Mouse (Mus musculus) hindbrain, embryonic 16.5 days (tissue): Measurements from ENCODE around the gene D430041D05Rik. TPM values are rescaled to one million over a fixed set of nuclear protein-coding genes. Genes with fewer than 3 reads are reported as not detected.
A peak's percentile ranks its signal among the peaks of the same experiment; 100 is the strongest.
"Not testable (repeated sequence)": the region's sequence is repeated elsewhere in the genome, so short reads cannot be mapped to it uniquely, and the experiment has no call there.

Experiments used
- ATAC-seq: fragments of 200-750 bp; cut with Nextera tagmentation; 2 replicates; pipeline ENCODE4 v1.8.0; 2017; ENCODE audit warnings: moderate TSS enrichment, moderate library complexity
- H3K27ac ChIP-seq: fragments of 300-500 bp; sonication (generic); 2 replicates; pipeline ENCODE4 v1.5.1; 2014; ENCODE audit warnings: low read depth, mild to moderate bottlenecking, control low read depth, low read length, moderate library complexity
- H3K27me3 ChIP-seq: fragments of 300-500 bp; sonication (generic); replicated peaks from 2 replicates; pipeline ENCODE4 v1.6.1; 2014; ENCODE audit warnings: low read length; ENCODE audit not compliant: control insufficient read depth, insufficient read depth
- H3K36me3 ChIP-seq: fragments of 300-500 bp; sonication (generic); 2 replicates; pipeline ENCODE4 v1.6.1; 2014; ENCODE audit warnings: mild to moderate bottlenecking, low read length, moderate library complexity, mixed read lengths; ENCODE audit not compliant: control insufficient read depth, insufficient read depth
- H3K4me1 ChIP-seq: fragments of 300-500 bp; sonication (generic); 2 replicates; pipeline ENCODE4 v1.6.1; 2014; ENCODE audit warnings: low read depth, low read length; ENCODE audit not compliant: control insufficient read depth, insufficient read depth
- H3K4me2 ChIP-seq: fragments of 300-500 bp; sonication (generic); 2 replicates; pipeline ENCODE4 v1.6.1; 2014; ENCODE audit warnings: mild to moderate bottlenecking, low read length, control low read depth, moderate library complexity
- H3K4me3 ChIP-seq: fragments of 300-500 bp; sonication (generic); 2 replicates; pipeline ENCODE4 v1.5.1; 2014; ENCODE audit warnings: mild to moderate bottlenecking, low read length, control low read depth, moderate library complexity
- H3K9ac ChIP-seq: fragments of 300-500 bp; sonication (generic); 2 replicates; pipeline ENCODE4 v1.6.1; 2014; ENCODE audit warnings: low read depth, mild to moderate bottlenecking, control low read depth, low read length, moderate library complexity
- H3K9me3 ChIP-seq: fragments of 300-500 bp; sonication (generic); 2 replicates; pipeline ENCODE4 v1.6.1; 2014; ENCODE audit warnings: mild to moderate bottlenecking, low read length, moderate library complexity; ENCODE audit not compliant: control insufficient read depth
- whole genome bisulfite sequencing: fragments of 180-500 bp; shearing (Covaris S2); extraction: QIAGEN DNeasy Blood & Tissue Kit; methylation state at CpG from one replicate; pipeline ENCODE4 v1.1.7; 2014; 5-methylcytosine and 5-hydroxymethylcytosine counted together
- polyA plus RNA-seq: library from polyadenylated mRNA; unstranded; fragments of >200 nt; fragmentation: Nextera tagmentation; extraction: Ambion mirVana; gene quantifications from 2 replicates; pipeline ENCODE4 v1.2.1, GENCODE M21; 2015

The D430041D05Rik gene
- polyA plus RNA-seq, 1 experiment from 2014 or later = 8.9 TPM

GRCm38 (mm10) chr2:104123540-104123939 is 287.3 kb downstream of the D430041D05Rik start:
- Histone ChIP-seq H3K4me3 (peak overlapping the region; percentile 80; the same call in 1 of the 2 replicates), H3K9ac (no peak overlapping the region; the same call in 1 of the 2 replicates), H3K4me1 (peaks cover 5% of the 10 kb centered on the region), H3K27me3 (peaks cover 4% of the 10 kb centered on the region), H3K27ac (no peak overlapping the region), H3K4me2 (peak overlapping the region; percentile 64), H3K9me3 (no peaks in the 10 kb centered on the region), H3K36me3 (no peaks in the 10 kb centered on the region)
- 39% methylated on average over 3 of the region's 3 CpGs for WGBS
- no peak for ATAC-seq

DNA sequence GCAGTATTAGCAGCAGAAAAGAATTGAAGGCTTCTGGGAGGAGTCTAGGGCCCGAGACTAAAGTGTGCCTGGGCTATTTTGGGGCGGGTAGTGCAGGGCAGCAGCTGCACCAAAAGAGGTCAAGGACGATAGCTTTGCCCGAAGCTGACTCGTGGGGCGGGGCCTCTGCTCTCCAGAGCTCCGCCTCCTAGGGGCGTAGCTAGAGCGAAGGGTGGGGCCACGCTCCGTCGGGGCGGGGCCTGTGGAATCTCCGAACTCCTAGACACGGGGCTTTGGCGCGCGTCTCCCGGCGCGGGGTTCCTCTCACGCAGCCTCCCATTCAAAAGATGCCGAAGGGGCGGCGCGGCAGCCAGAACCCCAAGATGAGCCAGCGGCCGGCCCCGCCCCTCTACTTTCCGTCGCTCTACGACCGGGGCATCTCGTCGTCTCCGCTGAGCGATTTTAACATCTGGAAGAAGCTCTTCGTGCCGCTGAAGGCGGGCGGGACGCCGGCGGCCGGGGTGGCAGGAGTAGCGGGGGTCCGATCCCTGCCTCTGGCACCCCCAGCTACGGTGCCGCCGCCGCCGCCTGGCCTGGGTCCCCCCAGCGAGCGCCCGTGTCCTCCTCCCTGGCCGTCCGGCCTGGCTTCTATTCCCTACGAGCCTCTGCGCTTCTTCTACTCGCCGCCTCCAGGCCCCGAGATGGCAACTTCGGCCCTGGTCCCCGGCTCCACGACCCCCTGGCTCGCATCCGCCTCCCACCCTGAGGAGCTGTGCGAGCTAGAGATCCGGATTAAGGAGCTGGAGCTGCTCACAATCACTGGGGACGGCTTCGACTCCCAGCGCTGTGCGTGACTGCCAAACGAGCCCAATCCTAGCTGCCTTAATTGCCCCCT is 288.1 kb downstream of the D430041D05Rik start, which contains the start of gene A930018P22Rik:
Gene A930018P22Rik (plus strand): TSS at position 265 of the 874 bp plus-strand sequence.
- Histone ChIP-seq H3K27me3 (peaks cover 4% of the 10 kb centered on the region), H3K4me1 (peaks cover 5% of the 10 kb centered on the region), H3K27ac (peak within 1 kb of the TSS; percentile 66), H3K9me3 (no peaks in the 10 kb centered on the region), H3K4me3 (peak within 1 kb of the TSS; percentile 80), H3K36me3 (no peaks in the 10 kb centered on the region), H3K9ac (peak within 1 kb of the TSS; percentile 80), H3K4me2 (peak within 1 kb of the TSS; percentile 64)
- WGBS = under 1% methylated on average over 70 of the region's 74 CpGs
- peak; percentile 97 for ATAC-seq

- WGBS = 80% methylated on average over 8 of the region's 8 CpGs
- Histone ChIP-seq H3K4me2 (peak overlapping the region; percentile 64), H3K4me1 (peaks cover 5% of the 10 kb centered on the region), H3K27ac (peak overlapping the region; percentile 66), H3K36me3 (no peaks in the 10 kb centered on the region), H3K27me3 (peaks cover 4% of the 10 kb centered on the region), H3K9me3 (no peaks in the 10 kb centered on the region), H3K4me3 (peak overlapping the region; percentile 80), H3K9ac (peak overlapping the region; percentile 56)
- ATAC-seq = no peak
Observed at GRCm38 (mm10) chr2:104121681-104122504, 288.9 kb downstream of the D430041D05Rik start.

DNA sequence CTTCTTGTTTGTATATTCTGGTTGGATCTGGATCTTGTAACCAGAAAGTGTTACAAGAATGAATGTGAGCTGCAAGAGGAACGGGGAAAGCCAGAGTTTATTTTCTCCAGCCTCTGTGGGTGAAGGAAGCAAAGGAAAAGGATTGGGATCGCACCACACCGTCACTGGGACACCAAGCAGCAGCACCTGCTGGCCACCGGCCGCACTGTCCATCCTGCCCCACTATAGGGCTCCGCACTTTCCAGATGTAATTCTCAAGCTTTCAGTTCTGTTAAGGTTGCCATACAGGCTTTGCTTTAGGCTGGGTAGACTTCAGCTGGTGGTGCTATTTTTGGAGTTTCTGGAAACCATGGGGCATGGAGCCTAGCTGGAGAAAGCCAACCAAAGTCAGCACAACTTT is 290.5 kb downstream of the D430041D05Rik start:
- Histone ChIP-seq H3K9me3 (no peaks in the 10 kb centered on the region), H3K27ac (no peak overlapping the region), H3K27me3 (no peaks in the 10 kb centered on the region), H3K9ac (no peak overlapping the region), H3K36me3 (no peaks in the 10 kb centered on the region), H3K4me1 (peaks cover 5% of the 10 kb centered on the region), H3K4me3 (no peak overlapping the region), H3K4me2 (no peak overlapping the region)
- ATAC-seq = no peak
- 63% methylated on average over 6 of the region's 6 CpGs for WGBS

GRCm38 (mm10) chr2:104119097-104119496 is 291.7 kb downstream of the D430041D05Rik start:
- H3K27me3 ChIP-seq = no peaks in the 10 kb centered on the region
- H3K9me3 ChIP-seq = no peaks in the 10 kb centered on the region
- ATAC-seq = no peak
- no peak overlapping the region for H3K9ac ChIP-seq
- H3K27ac ChIP-seq = no peak overlapping the region
- no peak overlapping the region for H3K4me2 ChIP-seq
- H3K36me3 ChIP-seq = no peaks in the 10 kb centered on the region
- H3K4me3 ChIP-seq = no peak overlapping the region
- 70% methylated on average over 1 of the region's 1 CpGs for WGBS
- peaks cover 5% of the 10 kb centered on the region for H3K4me1 ChIP-seq

- not testable (repeated sequence) for H3K36me3 ChIP-seq, ATAC-seq, H3K4me1 ChIP-seq, H3K9ac ChIP-seq, H3K9me3 ChIP-seq, H3K4me3 ChIP-seq, H3K27ac ChIP-seq, H3K4me2 ChIP-seq, H3K27me3 ChIP-seq
Observed at GRCm38 (mm10) chr2:104117173-104117572, 293.6 kb downstream of the D430041D05Rik start.

DNA sequence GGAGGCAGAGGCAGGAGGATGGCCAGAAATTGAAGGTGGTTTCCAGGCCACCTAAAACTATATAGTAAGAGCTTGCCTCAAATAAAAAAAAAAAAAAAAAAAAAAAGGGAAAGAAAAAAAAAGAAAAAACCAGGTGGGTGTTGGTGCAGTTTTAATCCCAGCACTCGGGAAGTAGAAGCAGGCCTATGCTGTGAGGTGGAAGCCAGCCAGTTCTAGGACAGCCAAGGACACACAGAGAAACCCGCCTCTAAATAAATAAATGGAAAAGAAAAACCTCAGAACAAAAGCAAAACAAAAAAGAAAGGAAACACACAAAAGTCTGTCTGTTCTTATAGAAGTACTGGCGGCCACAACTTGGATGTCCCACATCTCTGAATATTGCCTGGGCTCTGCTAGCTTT is 295.9 kb downstream of the D430041D05Rik start:
- H3K9ac ChIP-seq = no peak overlapping the region
- H3K4me3 ChIP-seq = no peak overlapping the region
- no peak overlapping the region for H3K27ac ChIP-seq
- ATAC-seq = no peak
- H3K27me3 ChIP-seq = no peaks in the 10 kb centered on the region
- H3K9me3 ChIP-seq = no peaks in the 10 kb centered on the region
- H3K4me2 ChIP-seq = no peak overlapping the region
- H3K4me1 ChIP-seq = no peaks in the 10 kb centered on the region
- 74% methylated on average over 3 of the region's 3 CpGs for WGBS
- no peaks in the 10 kb centered on the region for H3K36me3 ChIP-seq

DNA sequence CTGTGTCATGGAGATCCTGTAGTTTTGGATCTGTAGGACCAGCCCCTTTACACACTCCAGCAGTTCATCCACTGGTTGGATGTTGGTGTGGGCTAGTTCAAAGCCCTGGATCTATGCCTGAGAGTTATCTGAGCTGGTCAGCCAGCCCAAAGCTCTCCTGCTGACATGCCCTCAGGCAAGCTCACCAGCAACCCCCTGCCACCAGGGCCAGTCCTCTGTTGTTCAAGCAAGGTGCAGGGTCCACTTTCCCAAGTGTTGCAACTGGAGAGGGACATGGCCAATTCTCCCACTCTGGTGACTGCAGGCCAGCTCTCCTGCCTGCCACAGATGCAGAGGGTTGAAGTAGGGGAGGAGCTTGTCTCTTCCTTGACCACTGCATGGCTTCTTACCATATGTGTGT is 297.2 kb downstream of the D430041D05Rik start:
- H3K4me2 ChIP-seq, H3K9ac ChIP-seq, H3K9me3 ChIP-seq, H3K4me1 ChIP-seq, H3K36me3 ChIP-seq, H3K27ac ChIP-seq, ATAC-seq, H3K27me3 ChIP-seq, H3K4me3 ChIP-seq: not testable (repeated sequence)

DNA sequence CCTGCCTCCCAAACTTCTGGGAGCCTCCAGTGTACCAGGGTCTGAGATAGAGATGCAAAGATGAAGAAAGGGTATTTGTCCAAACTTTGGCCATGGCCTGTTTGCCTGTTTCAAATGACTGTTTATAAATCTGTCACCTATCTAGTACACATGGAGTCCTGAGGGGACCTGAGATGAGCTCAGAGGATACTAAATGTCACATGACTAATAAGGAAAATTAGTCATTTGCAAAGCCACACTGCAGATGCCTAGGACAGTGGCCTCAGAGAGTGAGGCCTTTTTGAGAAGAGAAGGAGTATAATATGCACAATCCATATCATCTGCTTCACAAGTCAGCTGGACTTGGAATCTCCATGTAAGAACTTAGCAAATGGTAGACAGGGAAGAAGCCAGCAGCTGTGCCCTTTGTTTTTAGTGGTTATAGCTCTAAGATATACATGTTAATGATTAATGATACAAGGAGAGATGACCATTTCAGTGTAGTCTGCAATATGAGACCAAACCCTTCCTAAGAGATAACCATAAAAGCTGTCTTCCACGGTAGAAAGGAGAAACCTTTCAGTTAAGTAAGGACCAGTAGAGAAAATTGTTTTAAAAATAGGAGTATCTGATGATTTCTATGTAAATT is 299.5 kb downstream of the D430041D05Rik start:
- not testable (repeated sequence) for H3K9me3 ChIP-seq, H3K27ac ChIP-seq, H3K4me3 ChIP-seq, H3K27me3 ChIP-seq, ATAC-seq, H3K36me3 ChIP-seq, H3K4me1 ChIP-seq, H3K9ac ChIP-seq, H3K4me2 ChIP-seq
- WGBS = no CpG with 5 or more reads among the region's 1 CpGs
